Mouse (Mus musculus) c-Kit-positive CD71-negative TER-119-negative erythroid progenitor cells, embryonic 14.5 days (primary cell): Measurements from ENCODE around the gene Adcy5.

Source experiments
- DNase-seq: peaks from one replicate; pipeline ENCODE4 v3.0.0-alpha.2; 2013; ENCODE audit warnings: low read depth

Gene Adcy5

GRCm38 (mm10) chr16:35205681-35206080 lies 51.0 kb downstream of the Adcy5 start:
- no peak for DNase-seq

- no peak for DNase-seq
Observed at GRCm38 (mm10) chr16:35206426-35206825, 51.7 kb downstream of the Adcy5 start.

GRCm38 (mm10) chr16:35208796-35209195 lies 54.1 kb downstream of the Adcy5 start:
- DNase-seq = no peak

GRCm38 (mm10) chr16:35209753-35210152 lies 55.1 kb downstream of the Adcy5 start:
- DNase-seq = no peak

GRCm38 (mm10) chr16:35215047-35215446 lies 60.4 kb downstream of the Adcy5 start:
- no peak for DNase-seq

GRCm38 (mm10) chr16:35215498-35215897 lies 60.8 kb downstream of the Adcy5 start:
- DNase-seq = no peak

GRCm38 (mm10) chr16:35216826-35217491 lies 62.3 kb downstream of the Adcy5 start:
- no peak for DNase-seq

- no peak for DNase-seq
Observed at GRCm38 (mm10) chr16:35220412-35220811, 65.7 kb downstream of the Adcy5 start.

GRCm38 (mm10) chr16:35221581-35221980 lies 66.9 kb downstream of the Adcy5 start:
- no peak for DNase-seq

GRCm38 (mm10) chr16:35223930-35224329 lies 69.3 kb downstream of the Adcy5 start:
- DNase-seq = no peak

- DNase-seq = no peak
Observed at GRCm38 (mm10) chr16:35224716-35225115, 70.0 kb downstream of the Adcy5 start.

GRCm38 (mm10) chr16:35229582-35229981 lies 74.9 kb downstream of the Adcy5 start:
- DNase-seq = peak; percentile 17

GRCm38 (mm10) chr16:35232153-35232750 lies 77.6 kb downstream of the Adcy5 start:
- DNase-seq = no peak

- no peak for DNase-seq
Observed at GRCm38 (mm10) chr16:35233329-35233728, 78.7 kb downstream of the Adcy5 start.

- no peak for DNase-seq
Observed at GRCm38 (mm10) chr16:35237091-35237490, 82.4 kb downstream of the Adcy5 start.

- no peak for DNase-seq
Observed at GRCm38 (mm10) chr16:35239318-35239965, 84.8 kb downstream of the Adcy5 start.

- no peak for DNase-seq
Observed at GRCm38 (mm10) chr16:35239966-35240730, 85.5 kb downstream of the Adcy5 start.

GRCm38 (mm10) chr16:35247364-35247763 lies 92.7 kb downstream of the Adcy5 start:
- no peak for DNase-seq

- DNase-seq = no peak
Observed at GRCm38 (mm10) chr16:35248825-35249224, 94.1 kb downstream of the Adcy5 start.

GRCm38 (mm10) chr16:35249763-35250162 lies 95.1 kb downstream of the Adcy5 start:
- DNase-seq = no peak

- DNase-seq = no peak
Observed at GRCm38 (mm10) chr16:35251690-35252089, 97.0 kb downstream of the Adcy5 start.

- no peak for DNase-seq
Observed at GRCm38 (mm10) chr16:35252967-35253366, 98.3 kb downstream of the Adcy5 start.

- DNase-seq = no peak
Observed at GRCm38 (mm10) chr16:35255981-35256380, 101.3 kb downstream of the Adcy5 start.
